Mouse (Mus musculus) adipocyte (in vitro differentiated cells): Measurements from ENCODE around the gene Spock2.
"Not testable (repeated sequence)": the region's sequence is repeated elsewhere in the genome, so short reads cannot be mapped to it uniquely, and the experiment has no call there.

Source experiments
- DNase-seq: peaks from one replicate; pipeline ENCODE4 v3.0.0-alpha.2; 2016; ENCODE audit warnings: low spot score

Spock2 gene

GRCm38 (mm10) chr10:60108321-60109111, 2.5 kb downstream of the Spock2 start:
- DNase-seq = no peak

DNA sequence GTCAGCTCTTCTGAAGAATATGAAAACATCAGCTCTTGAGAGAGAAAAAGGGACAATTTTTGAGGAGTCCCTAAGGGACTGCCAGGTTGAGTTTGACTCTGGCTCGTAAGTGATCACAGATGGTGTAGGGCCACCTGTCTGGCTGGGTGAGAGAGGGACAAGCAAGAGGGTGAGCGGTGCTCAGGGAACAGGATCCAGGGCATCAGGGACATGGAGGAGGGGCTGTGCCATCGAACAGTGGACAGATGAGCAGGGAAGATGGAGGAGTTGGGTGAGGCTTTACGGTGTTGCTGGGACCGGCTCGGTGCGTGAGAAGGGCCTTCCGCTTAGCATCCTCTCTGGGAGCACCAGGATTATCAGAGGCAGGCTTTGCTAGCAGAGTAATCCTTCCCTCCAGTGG, 3.3 kb downstream of the Spock2 start:
- no peak for DNase-seq

- no peak for DNase-seq
These were observed 4.0 kb downstream of the Spock2 start for GRCm38 (mm10) chr10:60109989-60110388.

- no peak for DNase-seq
These were observed 5.0 kb downstream of the Spock2 start for GRCm38 (mm10) chr10:60110908-60111475.

GRCm38 (mm10) chr10:60113965-60114690, 8.1 kb downstream of the Spock2 start:
- DNase-seq = no peak

DNA sequence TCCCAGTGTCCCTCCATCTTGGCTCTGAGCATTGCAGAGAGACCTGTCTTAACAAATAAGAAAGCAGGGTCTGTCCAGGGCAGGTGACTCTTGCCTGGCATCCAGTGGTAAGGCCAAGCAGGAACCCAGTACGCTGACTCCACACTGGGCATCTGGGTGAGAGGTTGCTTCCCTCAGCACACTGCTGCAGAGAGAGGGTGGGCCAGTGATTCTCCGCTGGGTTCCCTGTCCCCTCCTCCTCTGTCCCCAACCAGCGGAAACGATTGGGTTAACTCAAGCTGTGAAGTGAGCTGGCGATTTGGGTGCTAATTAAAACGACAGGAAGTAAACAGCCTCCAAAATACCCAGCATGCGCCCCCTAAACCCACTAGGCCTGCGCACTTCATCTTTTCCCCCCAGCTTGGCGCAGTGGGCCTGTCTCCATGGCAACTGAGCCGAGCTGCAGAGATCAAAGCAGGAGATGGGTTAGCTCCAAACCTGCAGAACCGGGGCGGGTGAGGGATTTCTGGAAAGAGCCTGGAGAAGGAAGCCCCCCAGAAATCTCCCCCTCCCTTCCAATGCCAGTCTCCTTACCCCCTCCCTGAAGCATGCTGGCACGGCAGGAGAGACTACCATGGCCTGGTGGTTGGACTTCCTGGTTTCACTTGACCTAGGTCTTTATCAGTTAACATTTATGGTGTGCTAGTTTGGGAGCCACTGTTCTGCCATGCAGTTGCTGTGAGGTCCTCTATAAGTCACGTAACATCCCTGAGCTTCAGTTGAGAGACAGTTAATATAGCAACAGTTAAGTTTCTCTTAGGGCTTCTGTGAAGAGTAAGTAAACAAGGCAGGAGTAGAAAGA, 9.5 kb downstream of the Spock2 start:
- DNase-seq = no peak

DNA sequence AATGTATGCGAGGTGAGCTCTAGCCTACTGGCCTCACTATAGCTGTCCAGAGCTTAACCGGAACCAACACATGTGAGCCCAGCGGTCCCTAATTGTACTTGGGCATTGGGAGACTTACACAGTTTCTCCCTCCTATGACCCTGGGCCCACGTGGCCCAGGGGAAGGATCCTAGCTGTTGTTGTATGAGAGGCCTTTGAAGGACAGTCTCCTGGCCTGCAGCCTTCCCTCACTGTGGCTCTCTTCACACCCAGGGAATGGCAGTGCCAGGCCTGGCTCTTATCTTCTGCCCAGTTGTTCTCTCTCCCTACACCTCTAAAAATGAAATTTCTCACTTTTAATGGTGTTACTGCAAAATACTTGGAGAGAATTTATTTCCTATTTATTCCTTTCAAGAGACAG, 11.0 kb downstream of the Spock2 start:
- no peak for DNase-seq

GRCm38 (mm10) chr10:60118464-60118863, 12.4 kb downstream of the Spock2 start:
- no peak for DNase-seq

- no peak for DNase-seq
These were observed 14.6 kb downstream of the Spock2 start for GRCm38 (mm10) chr10:60120630-60121029.

GRCm38 (mm10) chr10:60124078-60124477, 18.1 kb downstream of the Spock2 start:
- DNase-seq = no peak

GRCm38 (mm10) chr10:60125529-60126327, 19.7 kb downstream of the Spock2 start:
- DNase-seq = no peak

DNA sequence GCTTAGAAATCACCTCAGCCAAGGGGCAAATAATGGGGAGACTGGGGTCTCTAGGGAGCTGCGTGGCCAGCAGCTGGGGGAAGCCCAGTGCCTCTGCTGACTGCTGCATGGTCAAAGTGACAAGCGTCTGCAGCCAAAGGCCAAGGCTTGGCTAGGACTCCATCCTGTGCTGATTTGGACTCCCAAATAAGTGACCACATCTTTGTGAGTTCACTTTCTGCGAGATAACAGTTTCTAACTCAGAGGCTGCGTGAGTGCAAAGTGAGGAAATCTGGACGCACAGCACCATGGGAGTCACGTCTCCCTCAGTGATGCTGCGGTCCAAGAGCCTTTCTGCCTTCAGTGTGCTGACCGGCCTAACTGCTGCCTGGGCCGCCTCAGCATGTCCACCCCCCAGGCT, 22.3 kb downstream of the Spock2 start:
- DNase-seq = no peak

DNA sequence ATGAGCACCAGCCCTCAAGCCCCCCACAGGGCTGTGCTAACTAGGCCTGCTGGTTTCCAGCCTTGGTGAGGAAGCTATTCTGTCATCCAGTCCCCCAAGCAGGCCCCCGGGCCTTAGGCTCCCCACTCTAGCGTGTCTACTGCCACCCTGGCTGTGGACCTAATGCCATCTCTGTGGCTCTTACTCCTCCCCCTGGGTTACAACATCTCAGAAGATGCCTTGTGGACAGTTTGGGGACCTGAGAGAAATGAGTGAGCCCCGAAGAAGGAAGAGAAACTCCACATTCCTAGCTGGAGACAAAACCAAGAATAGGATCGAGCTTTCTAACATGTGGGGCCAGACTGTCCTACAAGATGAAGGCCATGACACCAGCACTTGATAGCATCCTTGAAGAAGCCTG, 24.5 kb downstream of the Spock2 start:
- no peak for DNase-seq

DNA sequence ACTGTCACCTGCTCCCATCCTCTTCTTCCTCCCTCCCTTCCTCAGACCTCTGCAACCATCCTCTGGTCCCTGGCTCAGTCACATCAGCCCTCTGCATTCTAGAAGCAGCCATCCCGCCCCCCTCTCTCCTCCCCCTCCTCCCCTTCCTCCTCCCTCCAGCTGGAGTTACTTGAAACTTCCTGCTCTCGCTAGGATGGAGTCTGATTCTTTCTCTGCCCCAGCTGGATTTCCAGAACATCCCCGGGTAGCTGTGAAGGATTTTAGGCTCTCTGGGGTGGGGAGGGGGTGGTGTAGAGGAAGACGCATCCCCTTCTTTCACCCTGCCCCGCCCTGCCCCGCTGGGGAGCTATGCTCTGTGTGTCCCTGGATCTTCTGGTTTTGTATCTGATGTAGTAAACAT, 27.5 kb downstream of the Spock2 start:
- DNase-seq = no peak

- no peak for DNase-seq
These were observed 28.2 kb downstream of the Spock2 start for GRCm38 (mm10) chr10:60134201-60134600.

- not testable (repeated sequence) for DNase-seq
These were observed 30.0 kb downstream of the Spock2 start for GRCm38 (mm10) chr10:60136010-60136409.

DNA sequence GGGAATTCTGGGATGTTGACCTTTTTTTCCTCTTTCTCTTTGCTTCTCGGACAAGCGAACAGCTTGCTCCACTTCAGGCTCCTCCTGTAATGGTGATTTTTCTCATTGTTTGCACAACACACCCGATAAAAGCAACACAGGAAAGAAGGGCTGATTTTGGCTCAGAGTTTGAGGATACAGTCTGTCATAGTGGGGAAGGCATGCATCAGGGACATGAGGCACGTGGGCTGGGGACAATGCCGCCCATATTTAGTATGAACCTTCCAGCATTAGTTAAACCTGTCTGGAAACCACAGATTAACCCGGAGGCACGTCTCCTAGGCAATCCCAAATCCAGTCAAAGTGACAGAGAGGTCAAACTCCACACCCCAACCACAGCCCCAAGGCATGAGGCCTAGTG, 30.9 kb downstream of the Spock2 start:
- no peak for DNase-seq

GRCm38 (mm10) chr10:60138680-60139079, 32.7 kb downstream of the Spock2 start:
- no peak for DNase-seq

DNA sequence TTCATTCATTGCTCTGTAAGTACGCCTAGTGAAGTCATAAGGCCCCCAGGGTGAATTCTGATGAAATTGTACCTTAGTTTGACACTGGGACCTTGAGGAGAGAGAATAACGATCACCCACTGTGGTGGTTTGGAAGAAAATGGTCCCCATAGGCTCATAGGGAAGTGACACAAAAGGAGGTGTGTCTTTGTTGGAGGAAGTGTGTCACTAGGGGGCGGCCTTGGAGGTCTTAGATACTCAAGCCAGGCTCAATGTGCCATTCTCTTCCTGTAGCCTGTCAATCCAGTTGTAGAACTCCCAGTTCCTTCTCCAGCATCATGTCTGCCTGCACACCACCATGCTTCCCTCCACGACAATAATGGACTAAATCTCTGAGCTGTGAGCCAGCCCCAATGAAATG, 34.7 kb downstream of the Spock2 start:
- DNase-seq = no peak

GRCm38 (mm10) chr10:60141656-60142160, 35.7 kb downstream of the Spock2 start:
- no peak for DNase-seq

DNA sequence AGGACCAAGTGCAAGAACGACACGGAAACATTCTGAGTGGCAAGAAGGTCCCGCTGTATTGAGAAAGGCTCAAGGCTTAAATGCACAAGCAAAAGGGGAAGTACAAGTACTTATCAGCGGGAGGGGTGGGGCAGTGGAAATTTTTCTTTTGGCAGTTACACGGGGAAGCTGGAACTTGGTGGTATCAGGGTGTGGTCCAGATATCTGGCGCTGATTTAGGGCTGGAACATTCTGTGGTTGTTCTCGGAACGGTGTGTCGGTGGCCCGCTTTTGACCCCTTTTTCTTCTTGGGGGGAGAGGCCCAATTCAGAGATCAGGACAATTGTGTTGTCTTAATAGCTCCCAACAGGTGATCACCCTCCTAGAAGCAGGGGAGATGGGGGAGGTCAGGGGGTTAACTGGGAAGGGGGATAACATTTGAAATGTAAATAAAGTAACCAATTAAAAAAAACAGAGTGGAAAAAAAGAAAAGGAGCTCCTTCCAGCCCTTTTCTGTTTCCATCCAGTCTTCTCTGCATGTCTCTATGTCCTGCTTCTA, 41.6 kb downstream of the Spock2 start:
- not testable (repeated sequence) for DNase-seq
